Mouse (Mus musculus) liver, embryonic 14.5 days (tissue): ENCODE measurements around the gene Alppl2. TPM values are rescaled to one million over a fixed set of nuclear protein-coding genes. Genes with fewer than 3 reads are reported as not detected.

Experiments
- ATAC-seq: fragments of 200-750 bp; cut with Nextera tagmentation; 2 replicates; pipeline ENCODE4 v1.8.0; 2017; ENCODE audit warnings: moderate number of reproducible peaks, mild to moderate bottlenecking, moderate library complexity; ENCODE audit not compliant: insufficient read depth
- DNase-seq, 3 experiments: peaks; one replicate each; pipeline ENCODE4 v3.0.0-alpha.2; 2012 to 2013; ENCODE audit warnings: low read depth in 3 of 3, low spot score in 3 of 3
- H3K27ac ChIP-seq: fragments of 300-500 bp; sonication (generic); 2 replicates; pipeline ENCODE4 v1.5.1; 2014; ENCODE audit warnings: moderate library complexity, mild to moderate bottlenecking, control low read depth, inconsistent platforms
- H3K27me3 ChIP-seq: fragments of 300-500 bp; sonication (generic); 2 replicates; pipeline ENCODE4 v1.6.1; 2014; ENCODE audit warnings: mild to moderate bottlenecking, low read length, moderate library complexity; ENCODE audit not compliant: control insufficient read depth, insufficient read depth
- H3K36me3 ChIP-seq: fragments of 300-500 bp; sonication (generic); replicated peaks from 2 replicates; pipeline ENCODE4 v1.6.1; 2014; ENCODE audit warnings: low read depth; ENCODE audit not compliant: control insufficient read depth, insufficient read depth
- H3K4me1 ChIP-seq, 2 experiments: fragments of 200-500 bp in 1 of 2; fragments of 300-500 bp in 1 of 2; sonication (generic) in 1 of 2; replicated peaks; 2 replicates each; pipeline ENCODE4 v1.6.1; 2012 to 2014; ENCODE audit warnings: antibody characterized with exemption in 1 of 2, inconsistent platforms in 1 of 2, low read length in 1 of 2; ENCODE audit not compliant: control insufficient read depth in 2 of 2, insufficient read depth in 2 of 2
- H3K4me2 ChIP-seq: fragments of 300-500 bp; sonication (generic); 2 replicates; pipeline ENCODE4 v1.6.1; 2014; ENCODE audit warnings: low read depth, mild to moderate bottlenecking, control low read depth, moderate library complexity
- H3K4me3 ChIP-seq, 2 experiments: fragments of 200-500 bp in 1 of 2; fragments of 300-500 bp in 1 of 2; sonication (generic) in 1 of 2; 2 replicates each; pipeline ENCODE4 v1.5.1; 2012 to 2014; ENCODE audit warnings: low read depth in 2 of 2, low read length in 2 of 2, mild to moderate bottlenecking in 2 of 2, control low read depth in 1 of 2, inconsistent platforms in 1 of 2, moderate library complexity in 1 of 2; ENCODE audit not compliant: insufficient read depth in 1 of 2
- H3K9ac ChIP-seq: fragments of 300-500 bp; sonication (generic); replicated peaks from 2 replicates; pipeline ENCODE4 v1.6.1; 2014; ENCODE audit warnings: mild to moderate bottlenecking, control low read depth, moderate library complexity
- H3K9me3 ChIP-seq: fragments of 300-500 bp; sonication (generic); 2 replicates; pipeline ENCODE4 v1.6.1; 2016; ENCODE audit warnings: low read length, mixed read lengths; ENCODE audit not compliant: control insufficient read depth
- CTCF ChIP-seq: IDR thresholded peaks from 2 replicates; pipeline ENCODE4 v1.5.1; 2016; ENCODE audit warnings: antibody characterized with exemption, low read depth, control low read depth
- EP300 ChIP-seq: IDR thresholded peaks from 2 replicates; pipeline ENCODE4 v1.6.1; 2016; ENCODE audit warnings: antibody characterized with exemption, low read depth
- WGBS: fragments of 180-500 bp; shearing (Covaris S2); extraction: QIAGEN DNeasy Blood & Tissue Kit; methylation state at CpG from one replicate; pipeline ENCODE4 v1.1.7; 2014; ENCODE audit not compliant: insufficient replicate concordance; 5-methylcytosine and 5-hydroxymethylcytosine counted together
- polyA plus RNA-seq, 2 experiments: library from polyadenylated mRNA; depleted of rRNA in 1 of 2; stranded (reverse) in 1 of 2; unstranded in 1 of 2; fragments of >200 nt; fragmentation: Nextera tagmentation in 1 of 2; extraction: Ambion mirVana in 1 of 2; gene quantifications; 2 replicates each; pipeline versions ENCODE4 v1.2.1 to v1.2.3; 2012 to 2014

Alppl2 gene
- polyA plus RNA-seq, 2 experiments = not detected

DNA sequence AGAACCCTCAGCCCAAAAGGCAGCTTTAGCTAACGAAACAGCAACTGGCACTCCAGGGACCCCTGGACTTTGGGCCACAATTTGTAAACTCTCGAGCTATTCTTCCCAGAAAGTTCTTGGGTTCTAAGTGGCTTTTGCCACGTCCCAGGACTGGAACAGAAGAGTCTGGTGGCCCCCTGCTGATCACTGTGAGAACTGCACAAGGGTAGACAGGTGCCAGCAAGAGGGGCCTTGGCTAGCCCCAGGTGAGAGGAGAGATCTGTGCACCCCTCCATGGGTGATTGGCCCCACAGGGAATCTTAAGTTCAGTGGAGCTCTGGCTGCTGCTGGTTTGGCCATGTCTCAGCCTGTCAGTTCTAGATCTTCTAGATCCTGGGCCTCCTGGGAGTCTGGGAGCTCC is 48.6 kb downstream of the Alppl2 start:
- H3K27me3 ChIP-seq = no peaks in the 10 kb centered on the region
- peak; percentile 80 for TF ChIP-seq CTCF
- TF ChIP-seq EP300 = no peak
- ATAC-seq (no peak), DNase-seq (peak; percentile 17 to 33 (median 23))
- no peak overlapping the region for H3K27ac ChIP-seq
- no peaks in the 10 kb centered on the region for H3K4me1 ChIP-seq
- no peak overlapping the region for H3K9ac ChIP-seq
- H3K4me2 ChIP-seq = no peak overlapping the region
- H3K4me3 ChIP-seq = no peak overlapping the region
- H3K36me3 ChIP-seq = no peaks in the 10 kb centered on the region
- WGBS = 14% methylated on average over 3 of the region's 3 CpGs
- no peaks in the 10 kb centered on the region for H3K9me3 ChIP-seq

DNA sequence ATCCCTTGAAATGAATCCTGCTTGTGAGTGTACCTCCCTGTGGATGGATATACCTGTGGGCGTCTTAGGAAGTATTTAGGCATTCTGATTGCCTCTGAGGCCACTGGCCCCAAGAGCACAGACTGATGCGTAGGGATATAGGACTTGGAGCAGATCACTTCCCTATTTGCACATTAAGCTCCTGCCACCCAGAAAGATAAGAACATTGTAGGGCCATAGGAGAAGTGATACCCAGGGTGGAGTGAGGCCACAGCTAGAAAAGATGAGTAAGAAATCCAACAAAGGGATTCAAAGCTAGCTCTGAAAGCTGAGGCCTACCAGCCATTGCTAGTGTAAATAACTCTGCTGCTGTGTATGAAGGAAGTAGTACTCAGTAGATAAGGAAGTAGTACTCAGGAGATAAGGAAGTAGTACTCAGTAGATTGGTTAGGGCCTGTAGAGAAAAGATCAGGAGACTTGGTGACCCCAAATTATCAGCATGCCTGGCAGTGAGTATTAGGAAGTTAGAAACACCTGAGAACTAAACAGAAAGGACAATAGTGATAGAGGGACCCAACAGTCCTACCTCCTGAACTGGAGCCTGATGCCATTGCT is 51.2 kb downstream of the Alppl2 start:
- ATAC-seq (no peak), DNase-seq (no peak)
- 70% methylated on average over 2 of the region's 2 CpGs for WGBS
- Histone ChIP-seq H3K36me3 (no peaks in the 10 kb centered on the region), H3K9me3 (no peaks in the 10 kb centered on the region), H3K4me1 (no peaks in the 10 kb centered on the region), H3K4me2 (no peak overlapping the region), H3K4me3 (no peak overlapping the region), H3K9ac (no peak overlapping the region), H3K27ac (no peak overlapping the region), H3K27me3 (no peaks in the 10 kb centered on the region)
- TF ChIP-seq EP300 (no peak), CTCF (no peak)

Other genes starting within 250 kb of the Alppl2 start
- not detected in 2 replicates for gene Alpi, start 11.7 kb upstream of the Alppl2 start, polyA plus RNA-seq (2012; rRNA removed)
- gene Alpi, start 11.7 kb upstream of the Alppl2 start, polyA plus RNA-seq (2014; fragmentation: Nextera tagmentation; extraction: Ambion mirVana) = not detected in 2 replicates
- gene Akp3, start 35.0 kb upstream of the Alppl2 start, polyA plus RNA-seq (2012; rRNA removed) = not detected in 2 replicates
- not detected in 2 replicates for gene Akp3, start 35.0 kb upstream of the Alppl2 start, polyA plus RNA-seq (2014; fragmentation: Nextera tagmentation; extraction: Ambion mirVana)
- 0.02 and 0.11 TPM in 2 replicates for gene Ecel1, start 66.6 kb upstream of the Alppl2 start, polyA plus RNA-seq (2012; rRNA removed)
- gene Ecel1, start 66.6 kb upstream of the Alppl2 start, polyA plus RNA-seq (2014; fragmentation: Nextera tagmentation; extraction: Ambion mirVana) = not detected in 2 replicates
- not detected in 2 replicates for gene Prss56, start 93.4 kb upstream of the Alppl2 start, polyA plus RNA-seq (2012; rRNA removed)
- gene Prss56, start 93.4 kb upstream of the Alppl2 start, polyA plus RNA-seq (2014; fragmentation: Nextera tagmentation; extraction: Ambion mirVana) = not detected in 2 replicates
- not detected in 2 replicates for gene Chrnd, start 100.7 kb upstream of the Alppl2 start, polyA plus RNA-seq (2012; rRNA removed)
- not detected in 2 replicates for gene Chrnd, start 100.7 kb upstream of the Alppl2 start, polyA plus RNA-seq (2014; fragmentation: Nextera tagmentation; extraction: Ambion mirVana)
- not detected in 2 replicates for gene Chrng, start 114.7 kb upstream of the Alppl2 start, polyA plus RNA-seq (2012; rRNA removed)
- not detected in 2 replicates for gene Chrng, start 114.7 kb upstream of the Alppl2 start, polyA plus RNA-seq (2014; fragmentation: Nextera tagmentation; extraction: Ambion mirVana)
- 18.9 and 34.8 TPM in 2 replicates for gene Eif4e2, start 124.0 kb upstream of the Alppl2 start, polyA plus RNA-seq (2012; rRNA removed)
- 54.9 and 59.7 TPM in 2 replicates for gene Eif4e2, start 124.0 kb upstream of the Alppl2 start, polyA plus RNA-seq (2014; fragmentation: Nextera tagmentation; extraction: Ambion mirVana)
- gene Efhd1, start 174.4 kb upstream of the Alppl2 start, polyA plus RNA-seq (2012; rRNA removed) = not detected in 2 replicates
- not detected in 2 replicates for gene Efhd1, start 174.4 kb upstream of the Alppl2 start, polyA plus RNA-seq (2014; fragmentation: Nextera tagmentation; extraction: Ambion mirVana)
- 17.1 and 17.9 TPM in 2 replicates for gene Gigyf2, start 237.1 kb upstream of the Alppl2 start, polyA plus RNA-seq (2012; rRNA removed)
- 11.2 and 13.0 TPM in 2 replicates for gene Gigyf2, start 237.1 kb upstream of the Alppl2 start, polyA plus RNA-seq (2014; fragmentation: Nextera tagmentation; extraction: Ambion mirVana)